Mouse (Mus musculus) embryonic facial prominence, embryonic 14.5 days (tissue): ENCODE results near the gene Mfsd6. TPM values are rescaled to one million over a fixed set of nuclear protein-coding genes. Genes with fewer than 3 reads are reported as not detected.
"Not testable (repeated sequence)": the region's sequence is repeated elsewhere in the genome, so short reads cannot be mapped to it uniquely, and the experiment has no call there.

ENCODE experiments used
- ATAC-seq: fragments of 200-750 bp; cut with Nextera tagmentation; 2 replicates; pipeline ENCODE4 v1.8.0; 2017; ENCODE audit warnings: low read depth, moderate number of reproducible peaks, moderate TSS enrichment
- DNase-seq: peaks from one replicate; pipeline ENCODE4 v3.0.0-alpha.2; 2015; ENCODE audit warnings: low spot score
- H3K27ac ChIP-seq: fragments of 300-500 bp; sonication (generic); replicated peaks from 2 replicates; pipeline ENCODE4 v1.5.1; 2014; ENCODE audit warnings: low read depth, mild to moderate bottlenecking, low read length, moderate library complexity
- H3K27me3 ChIP-seq: fragments of 300-500 bp; sonication (generic); replicated peaks from 2 replicates; pipeline ENCODE4 v1.6.1; 2014; ENCODE audit warnings: low read length; ENCODE audit not compliant: control insufficient read depth, insufficient read depth
- H3K36me3 ChIP-seq: fragments of 300-500 bp; sonication (generic); 2 replicates; pipeline ENCODE4 v1.6.1; 2014; ENCODE audit warnings: low read length, mixed read lengths; ENCODE audit not compliant: control insufficient read depth, insufficient read depth
- H3K4me1 ChIP-seq: fragments of 300-500 bp; sonication (generic); 2 replicates; pipeline ENCODE4 v1.6.1; 2014; ENCODE audit warnings: antibody characterized with exemption, low read length; ENCODE audit not compliant: control insufficient read depth, insufficient read depth
- H3K4me2 ChIP-seq: fragments of 300-500 bp; sonication (generic); 2 replicates; pipeline ENCODE4 v1.6.1; 2014; ENCODE audit warnings: low read depth, mild to moderate bottlenecking, low read length, moderate library complexity, mixed read lengths
- H3K4me3 ChIP-seq: fragments of 300-500 bp; sonication (generic); 2 replicates; pipeline ENCODE4 v1.5.1; 2014; ENCODE audit warnings: low read depth, mild to moderate bottlenecking, low read length
- H3K9ac ChIP-seq: fragments of 300-500 bp; sonication (generic); 2 replicates; pipeline ENCODE4 v1.6.1; 2014; ENCODE audit warnings: low read depth, mild to moderate bottlenecking, low read length, moderate library complexity, mixed read lengths
- H3K9me3 ChIP-seq: fragments of 300-500 bp; sonication (generic); 2 replicates; pipeline ENCODE4 v1.6.1; 2016; ENCODE audit warnings: low read length; ENCODE audit not compliant: control insufficient read depth
- WGBS: fragments of 180-500 bp; shearing (Covaris S2); extraction: QIAGEN DNeasy Blood & Tissue Kit; methylation state at CpG from one replicate; pipeline ENCODE4 v1.1.7; 2014; 5-methylcytosine and 5-hydroxymethylcytosine counted together
- polyA plus RNA-seq: library from polyadenylated mRNA; unstranded; fragments of >200 nt; fragmentation: Nextera tagmentation; extraction: Ambion mirVana; gene quantifications from 2 replicates; pipeline ENCODE4 v1.2.1, GENCODE M21; 2014

Gene Mfsd6
- polyA plus RNA-seq, 1 experiment from 2014 or later = 3.5 TPM

DNA sequence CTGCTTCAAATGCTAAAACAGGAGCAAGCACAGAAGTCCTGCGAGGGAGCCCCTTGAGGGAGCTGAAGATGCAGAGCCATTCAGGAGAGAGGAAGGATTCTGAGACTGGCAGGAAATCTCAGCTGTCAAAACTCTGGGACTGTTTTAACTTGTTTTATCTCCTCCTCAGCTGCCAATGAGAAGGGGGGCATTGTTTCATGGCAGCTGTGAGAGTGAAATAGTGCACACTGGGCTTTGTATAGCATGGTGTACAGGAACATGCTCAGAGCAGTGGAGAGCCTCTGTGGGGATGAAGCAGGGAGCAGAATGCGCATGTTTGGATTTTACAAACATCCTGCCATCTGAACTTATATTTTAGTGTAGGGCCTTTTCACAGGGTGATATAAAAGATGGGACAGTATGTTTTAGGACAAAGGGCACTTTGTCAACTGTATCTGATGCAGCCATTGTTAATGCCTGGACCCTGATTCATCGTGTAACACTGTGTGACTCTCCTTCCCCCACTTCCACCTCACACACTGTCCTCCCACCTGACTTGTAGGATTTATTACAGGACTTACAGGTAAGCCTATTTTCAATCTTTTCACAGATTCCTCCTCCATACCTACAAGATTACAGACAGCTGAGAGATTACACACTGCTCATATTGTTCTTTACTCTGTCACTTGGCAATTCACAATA, 9.1 kb downstream of the Mfsd6 start:
- H3K27me3 ChIP-seq = no peaks in the 10 kb centered on the region
- peak; percentile 43 for DNase-seq
- 0 out of 2 replicates have a peak, but pooled peaks have one; percentile 26 for ATAC-seq
- H3K4me3 ChIP-seq = no peak overlapping the region
- H3K4me1 ChIP-seq = no peaks in the 10 kb centered on the region
- no peak overlapping the region for H3K27ac ChIP-seq
- no peak overlapping the region for H3K4me2 ChIP-seq
- H3K9ac ChIP-seq = no peak overlapping the region
- no peaks in the 10 kb centered on the region for H3K9me3 ChIP-seq
- H3K36me3 ChIP-seq = no peaks in the 10 kb centered on the region
- 38% methylated on average over 3 of the region's 3 CpGs for WGBS

DNA sequence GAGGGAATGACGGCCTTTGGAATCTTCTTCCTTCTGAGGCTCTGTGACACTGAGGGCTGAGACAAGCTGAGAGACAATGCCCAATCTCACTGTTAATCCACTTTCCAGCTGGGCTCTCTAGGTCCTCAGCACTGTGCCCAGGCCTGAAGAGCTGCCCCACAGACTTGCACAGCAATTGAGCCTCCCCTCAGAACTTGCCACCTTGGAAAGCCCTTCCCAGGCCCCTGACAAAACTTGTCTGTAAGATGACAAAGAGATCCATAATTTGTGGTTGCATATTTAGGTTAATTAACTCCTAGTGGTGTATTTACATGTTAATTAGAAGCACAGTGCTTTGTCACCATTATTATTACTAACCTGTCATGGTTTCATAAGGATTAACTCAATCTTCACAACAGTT, 12.8 kb downstream of the Mfsd6 start:
- DNase-seq = no peak
- Histone ChIP-seq H3K4me3 (no peak overlapping the region), H3K9ac (no peak overlapping the region), H3K27me3 (no peaks in the 10 kb centered on the region), H3K36me3 (no peaks in the 10 kb centered on the region), H3K4me2 (no peak overlapping the region), H3K4me1 (no peaks in the 10 kb centered on the region), H3K9me3 (no peaks in the 10 kb centered on the region), H3K27ac (no peak overlapping the region)
- no peak for ATAC-seq
- WGBS = 57% methylated on average over 1 of the region's 1 CpGs

DNA sequence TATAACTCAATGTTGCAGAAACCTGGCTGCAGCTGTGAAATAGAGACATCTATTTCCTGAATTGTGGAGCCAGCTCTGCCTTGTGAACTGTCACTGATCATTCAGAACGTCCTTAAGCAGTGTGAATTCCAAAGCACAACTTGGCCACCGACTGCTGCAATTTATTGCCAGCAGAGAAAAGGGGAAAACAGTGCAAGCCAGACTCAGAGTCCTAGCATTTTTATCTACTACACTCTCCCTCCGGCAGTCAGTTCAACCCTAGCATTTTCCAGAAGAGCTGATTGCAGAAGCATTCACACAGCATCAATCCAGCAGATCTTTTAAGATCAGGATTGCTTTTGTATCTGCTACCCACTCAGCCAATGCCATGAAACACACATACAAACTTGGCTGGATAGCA, 13.2 kb downstream of the Mfsd6 start:
- 47% methylated on average over 3 of the region's 3 CpGs for WGBS
- ATAC-seq = no peak
- no peaks in the 10 kb centered on the region for H3K4me1 ChIP-seq
- no peaks in the 10 kb centered on the region for H3K9me3 ChIP-seq
- no peak for DNase-seq
- no peak overlapping the region for H3K4me2 ChIP-seq
- no peak overlapping the region for H3K27ac ChIP-seq
- H3K36me3 ChIP-seq = no peaks in the 10 kb centered on the region
- no peaks in the 10 kb centered on the region for H3K27me3 ChIP-seq
- no peak overlapping the region for H3K9ac ChIP-seq
- H3K4me3 ChIP-seq = no peak overlapping the region

DNA sequence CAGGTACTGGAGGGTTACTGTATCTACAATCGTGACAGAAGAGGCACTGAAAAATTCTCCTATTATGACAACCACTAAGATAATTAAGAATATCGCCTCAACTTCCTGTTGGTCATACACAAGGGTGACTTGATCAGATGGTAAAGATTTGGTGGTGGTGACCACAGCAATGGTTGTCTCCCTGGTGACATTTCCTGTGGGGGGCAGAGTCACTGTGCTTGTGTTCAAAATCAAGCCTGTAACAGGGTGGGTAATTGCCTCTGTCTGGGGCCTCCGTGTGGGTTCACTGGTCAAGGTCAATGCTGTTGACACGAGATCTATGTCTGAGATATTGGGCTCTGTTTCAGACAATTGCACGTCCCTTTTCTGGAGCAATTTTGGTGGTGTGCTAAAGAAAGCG, 18.5 kb downstream of the Mfsd6 start:
- Histone ChIP-seq H3K27ac (no peak overlapping the region), H3K4me3 (no peak overlapping the region), H3K4me1 (no peaks in the 10 kb centered on the region), H3K4me2 (no peak overlapping the region), H3K27me3 (no peaks in the 10 kb centered on the region), H3K36me3 (no peaks in the 10 kb centered on the region), H3K9ac (no peak overlapping the region), H3K9me3 (no peaks in the 10 kb centered on the region)
- no peak for DNase-seq
- no peak for ATAC-seq
- WGBS = 77% methylated on average over 6 of the region's 6 CpGs

DNA sequence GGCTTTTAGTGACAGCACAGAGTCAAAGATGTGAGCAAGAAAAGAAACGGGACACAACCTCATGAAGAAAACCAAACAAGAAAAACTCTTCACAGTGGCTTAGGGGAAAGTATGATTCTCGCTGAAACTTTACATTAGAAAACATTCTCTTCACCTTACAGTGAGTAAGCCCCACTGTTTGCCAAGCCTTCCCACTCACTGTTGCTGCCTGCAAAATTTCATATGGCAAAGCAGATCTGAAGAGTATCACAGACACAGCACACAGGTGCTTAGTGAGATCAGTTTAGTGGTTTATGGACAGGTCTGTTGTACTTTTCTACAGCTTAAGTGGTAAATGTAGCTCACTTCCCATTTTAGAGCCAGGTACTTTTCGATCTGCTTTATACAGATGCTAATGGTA, 20.2 kb downstream of the Mfsd6 start:
- Histone ChIP-seq H3K4me3 (no peak overlapping the region), H3K9ac (no peak overlapping the region), H3K9me3 (no peaks in the 10 kb centered on the region), H3K27me3 (no peaks in the 10 kb centered on the region), H3K4me2 (no peak overlapping the region), H3K4me1 (no peaks in the 10 kb centered on the region), H3K36me3 (no peaks in the 10 kb centered on the region), H3K27ac (no peak overlapping the region)
- WGBS = 83% methylated on average over 3 of the region's 3 CpGs
- ATAC-seq (no peak), DNase-seq (no peak)

DNA sequence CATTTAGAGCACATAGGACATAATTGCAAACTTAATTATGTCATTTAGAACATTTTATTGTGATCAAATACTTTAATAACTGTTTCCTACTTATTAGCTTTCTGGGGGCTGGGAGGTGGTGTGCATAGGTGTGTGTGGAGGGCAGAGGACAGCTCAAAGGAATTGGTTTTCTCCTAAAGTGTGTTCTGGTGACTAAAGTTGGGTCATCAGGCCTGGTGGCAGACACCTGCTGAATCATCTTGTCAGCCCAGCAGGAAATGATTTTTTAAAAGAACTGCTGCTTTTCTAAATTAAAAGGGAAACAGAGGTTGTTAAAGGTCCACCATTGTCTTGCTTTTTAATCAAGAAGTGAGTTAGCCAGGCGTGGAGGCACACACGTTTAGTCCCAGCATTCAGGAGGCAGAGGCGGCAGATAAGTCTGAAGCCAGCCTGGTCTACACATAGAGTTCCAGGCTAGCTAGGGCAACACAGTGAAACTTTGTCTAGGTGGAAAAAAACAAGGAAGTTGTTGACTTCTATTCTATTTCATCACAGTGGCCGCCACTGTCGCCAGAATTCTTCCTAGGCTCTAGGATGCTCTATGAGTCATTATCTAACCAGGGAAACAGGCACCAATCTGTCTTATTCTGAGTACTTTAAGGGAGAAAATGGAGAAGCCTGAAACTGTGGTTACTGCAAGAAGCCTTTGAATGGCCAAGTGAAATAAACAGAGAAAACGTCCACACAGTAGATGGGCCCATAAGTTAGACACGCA, 24.3 kb downstream of the Mfsd6 start:
- no peak overlapping the region for H3K4me2 ChIP-seq
- H3K4me1 ChIP-seq = no peaks in the 10 kb centered on the region
- H3K4me3 ChIP-seq = no peak overlapping the region
- ATAC-seq (no peak), DNase-seq (no peak)
- no peak overlapping the region for H3K9ac ChIP-seq
- H3K27me3 ChIP-seq = no peaks in the 10 kb centered on the region
- H3K27ac ChIP-seq = no peak overlapping the region
- H3K9me3 ChIP-seq = no peaks in the 10 kb centered on the region
- WGBS = 84% methylated on average over 7 of the region's 7 CpGs
- H3K36me3 ChIP-seq = no peaks in the 10 kb centered on the region

DNA sequence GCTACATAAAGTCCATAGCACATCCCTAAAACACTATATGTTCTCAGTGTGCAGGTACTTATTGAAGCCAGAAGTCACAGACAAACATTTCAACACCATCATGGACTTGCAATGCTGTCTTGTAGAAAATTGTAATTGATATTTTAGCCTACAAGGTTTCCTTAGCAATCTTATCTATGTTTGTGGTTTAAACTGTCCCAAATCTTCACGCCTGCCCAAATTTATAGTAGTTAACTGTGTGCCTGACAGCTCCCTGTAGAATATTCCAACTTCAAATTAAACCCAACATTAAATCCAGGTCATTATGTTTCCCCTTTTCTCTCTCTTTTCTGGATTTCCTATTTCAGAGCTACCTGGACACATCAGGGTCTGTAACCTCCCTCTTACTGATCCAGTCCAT, 25.3 kb downstream of the Mfsd6 start:
- DNase-seq = no peak
- Histone ChIP-seq H3K36me3 (no peaks in the 10 kb centered on the region), H3K4me3 (no peak overlapping the region), H3K27ac (no peak overlapping the region), H3K4me2 (no peak overlapping the region), H3K9me3 (no peaks in the 10 kb centered on the region), H3K9ac (no peak overlapping the region), H3K4me1 (no peaks in the 10 kb centered on the region), H3K27me3 (no peaks in the 10 kb centered on the region)
- ATAC-seq = no peak
- 81% methylated on average over 1 of the region's 1 CpGs for WGBS

DNA sequence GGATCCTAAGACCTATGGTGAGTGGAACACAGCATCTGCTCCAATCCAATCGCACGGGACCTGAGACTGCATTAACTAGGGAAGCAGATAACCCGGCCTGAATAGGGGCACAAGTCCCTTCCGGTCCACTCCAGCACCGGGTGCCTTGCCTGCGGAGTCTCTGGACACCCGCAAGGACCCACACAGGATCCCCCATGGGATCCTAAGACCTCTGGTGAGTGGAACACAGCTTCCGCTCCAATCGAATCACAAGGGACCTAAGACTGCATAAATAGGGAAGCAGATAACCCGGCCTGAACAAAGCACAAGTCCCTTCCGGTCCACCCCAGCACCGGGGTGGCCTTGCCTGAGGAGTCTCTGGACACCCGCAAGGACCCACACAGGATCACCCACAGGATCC, 32.8 kb downstream of the Mfsd6 start:
- not testable (repeated sequence) for H3K36me3 ChIP-seq, DNase-seq, ATAC-seq, H3K4me2 ChIP-seq, H3K4me1 ChIP-seq, H3K9me3 ChIP-seq, H3K27ac ChIP-seq, H3K4me3 ChIP-seq, H3K27me3 ChIP-seq, H3K9ac ChIP-seq
- WGBS = 97% methylated on average over 13 of the region's 13 CpGs

DNA sequence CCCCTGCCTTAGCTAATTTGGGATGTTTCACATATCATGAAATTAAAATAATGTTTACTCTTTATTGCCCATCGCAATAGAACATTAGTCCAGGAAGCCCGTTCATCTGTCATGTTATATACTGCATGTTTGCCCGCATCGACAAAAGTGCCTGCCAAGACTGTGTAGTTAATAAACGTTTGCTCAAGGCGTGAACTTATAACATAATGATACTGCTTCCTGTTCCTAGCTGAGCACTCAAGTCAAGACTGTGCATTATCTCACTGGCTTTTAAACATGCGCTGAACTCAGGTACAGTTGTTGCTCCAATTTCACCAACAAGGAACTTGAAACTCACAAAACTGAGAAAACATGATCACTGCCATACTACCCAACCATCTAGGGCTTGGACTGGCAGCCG, 39.6 kb downstream of the Mfsd6 start:
- H3K4me2 ChIP-seq = no peak overlapping the region
- DNase-seq = no peak

More for the DNA sequence above, 39.6 kb downstream of the Mfsd6 start:
- no peaks in the 10 kb centered on the region for H3K36me3 ChIP-seq
- H3K4me3 ChIP-seq = no peak overlapping the region
- H3K9ac ChIP-seq = no peak overlapping the region
- no peaks in the 10 kb centered on the region for H3K9me3 ChIP-seq
- no peaks in the 10 kb centered on the region for H3K27me3 ChIP-seq
- no peak for ATAC-seq
- H3K4me1 ChIP-seq = no peaks in the 10 kb centered on the region
- no peak overlapping the region for H3K27ac ChIP-seq
- 84% methylated on average over 8 of the region's 8 CpGs for WGBS
